Mouse (Mus musculus) gastrocnemius, adult 8-10 months (tissue): ENCODE data around the gene Hoxd8. TPM values are rescaled to one million over a fixed set of nuclear protein-coding genes. Genes with fewer than 3 reads are reported as not detected.

ENCODE experiments used
- DNase-seq, 2 experiments: peaks; one replicate each; pipeline ENCODE4 v3.0.0; 2022; ENCODE audit warnings: low spot score in 2 of 2
- total RNA-seq, 4 experiments: library from RNA; stranded (reverse); gene quantifications; 2 replicates each; pipeline ENCODE4 v1.2.4; 2022

Gene Hoxd8
- 10 to 100 TPM; 46.8 to 53.5 (median 51.3) TPM for total RNA-seq

DNA sequence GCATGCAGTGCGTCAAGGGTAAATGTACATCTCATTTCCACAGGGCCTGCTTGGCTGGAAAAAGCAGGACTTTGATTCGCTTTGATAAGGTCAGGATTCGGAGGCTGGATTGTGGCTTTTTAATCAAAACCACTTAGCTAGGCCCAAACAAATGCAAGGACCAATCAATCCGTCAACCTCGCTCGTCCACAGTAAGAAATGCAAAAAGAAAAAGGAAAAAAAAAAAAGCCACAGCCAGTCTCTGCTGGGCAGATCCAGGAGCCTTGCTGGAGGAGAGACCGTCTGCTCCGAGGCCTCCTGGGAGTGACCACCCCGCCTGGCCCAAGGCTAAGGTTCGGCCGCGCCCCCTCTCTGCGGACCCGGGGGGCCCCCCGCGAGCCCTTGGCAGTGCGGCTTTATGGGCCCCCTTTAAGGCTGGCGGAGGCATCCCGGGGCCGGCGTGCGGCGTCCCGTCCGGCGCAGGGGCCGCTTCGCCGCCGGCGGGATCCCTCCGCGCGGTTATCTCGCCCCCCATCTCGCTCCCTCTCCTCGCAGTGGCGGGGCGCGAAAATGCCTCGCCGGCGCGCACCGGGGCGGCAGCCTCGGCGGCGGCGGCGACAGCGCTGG, at the start of gene Hoxd8:
Hoxd8 (plus strand) TSS at position 223 of the 606 bp plus-strand sequence.
- peak; percentile 51 to 70 for DNase-seq

DNA sequence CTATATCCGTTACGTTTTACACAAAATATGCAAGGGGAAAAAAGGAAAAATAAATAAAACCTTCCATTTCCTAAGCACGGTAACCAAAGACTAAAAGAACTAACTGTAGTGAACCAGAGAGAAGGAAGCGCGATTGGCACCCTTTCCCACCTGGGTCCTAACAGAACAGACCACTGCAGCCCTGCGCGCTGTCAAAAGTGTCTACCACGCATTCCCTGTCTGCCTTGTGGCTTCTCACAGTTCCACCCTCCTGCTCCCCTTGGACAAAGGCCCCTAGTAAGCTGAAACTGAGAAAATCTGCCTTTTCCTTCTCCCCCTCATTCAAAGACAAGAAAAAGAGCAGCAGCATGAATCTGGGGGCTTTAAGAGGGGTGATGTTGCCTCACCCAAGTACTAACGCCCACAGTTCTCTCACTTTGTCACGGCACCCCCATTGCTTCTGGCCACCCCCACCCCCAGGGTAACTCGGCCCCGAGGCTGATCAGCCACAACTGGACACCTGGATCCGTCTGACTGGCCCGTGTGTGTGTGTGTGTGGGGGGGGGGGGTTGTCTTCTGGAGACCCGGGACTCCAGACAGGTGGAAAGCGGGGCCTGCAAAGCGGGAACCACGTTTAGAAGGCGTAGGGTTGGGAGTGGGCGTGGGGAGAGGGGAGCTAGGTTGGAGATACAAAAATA, 49.5 kb upstream of the Hoxd8 start:
- DNase-seq = no peak

DNA sequence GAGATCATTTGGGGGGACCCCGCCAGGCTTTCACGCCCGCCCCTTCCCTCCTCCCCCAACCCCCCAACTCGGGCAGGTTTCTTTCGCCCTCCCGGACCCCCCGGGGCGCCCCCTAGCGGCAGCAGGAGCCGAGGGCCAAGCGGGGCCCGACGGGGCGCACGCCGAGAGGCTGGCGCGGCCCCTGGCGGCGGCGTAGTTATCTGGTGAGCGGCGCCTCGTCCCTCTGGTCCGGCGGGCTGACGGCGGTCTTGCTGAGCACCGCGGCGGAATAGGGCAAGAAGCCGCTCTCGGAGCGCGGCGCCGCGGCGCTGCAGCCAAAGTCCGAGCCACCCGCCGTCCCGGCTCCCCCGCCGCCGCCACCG, 49.0 kb upstream of the Hoxd8 start:
- no peak for DNase-seq

DNA sequence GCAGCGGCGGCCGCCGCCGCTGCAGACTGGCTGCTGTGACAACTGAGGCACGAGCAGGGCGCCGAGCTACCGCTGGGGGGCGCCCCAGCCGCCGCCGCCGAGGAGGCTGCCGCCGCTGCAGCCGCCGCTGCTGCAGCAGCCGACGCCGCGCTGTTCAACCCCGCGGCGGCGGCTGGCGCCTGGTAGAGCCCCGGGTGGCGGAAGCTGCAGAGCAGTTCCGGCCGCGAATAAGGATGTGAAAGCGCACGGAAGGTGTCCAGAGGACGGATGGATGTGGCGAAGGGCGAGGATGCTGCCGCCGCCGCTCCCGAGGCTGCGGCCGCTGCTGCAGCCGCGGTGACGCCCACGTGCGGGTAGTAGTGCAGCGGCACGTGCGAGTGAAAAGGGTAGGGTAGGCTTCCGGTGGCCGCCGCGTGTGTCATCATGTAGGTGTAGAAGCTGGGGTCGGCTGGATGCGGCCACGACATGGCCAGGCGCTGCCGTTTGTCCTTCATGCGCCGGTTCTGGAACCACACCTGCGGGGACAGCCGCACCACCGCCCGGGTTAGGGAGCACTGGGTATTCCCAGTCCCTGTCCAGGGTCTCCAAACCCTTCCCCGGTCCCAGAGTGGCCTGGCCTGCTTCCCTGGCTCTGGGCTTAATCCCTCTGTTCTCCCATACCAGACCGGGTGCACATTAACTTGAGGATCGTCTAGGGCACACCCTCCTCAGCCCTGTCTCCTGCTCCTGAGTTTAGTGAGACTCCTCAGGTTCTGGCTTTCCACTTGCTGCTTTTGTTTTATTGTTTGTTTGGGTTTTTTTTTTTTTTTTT, 48.4 kb upstream of the Hoxd8 start:
- DNase-seq = no peak

GRCm38 (mm10) chr2:74656632-74657021, 47.8 kb upstream of the Hoxd8 start:
- DNase-seq = no peak

DNA sequence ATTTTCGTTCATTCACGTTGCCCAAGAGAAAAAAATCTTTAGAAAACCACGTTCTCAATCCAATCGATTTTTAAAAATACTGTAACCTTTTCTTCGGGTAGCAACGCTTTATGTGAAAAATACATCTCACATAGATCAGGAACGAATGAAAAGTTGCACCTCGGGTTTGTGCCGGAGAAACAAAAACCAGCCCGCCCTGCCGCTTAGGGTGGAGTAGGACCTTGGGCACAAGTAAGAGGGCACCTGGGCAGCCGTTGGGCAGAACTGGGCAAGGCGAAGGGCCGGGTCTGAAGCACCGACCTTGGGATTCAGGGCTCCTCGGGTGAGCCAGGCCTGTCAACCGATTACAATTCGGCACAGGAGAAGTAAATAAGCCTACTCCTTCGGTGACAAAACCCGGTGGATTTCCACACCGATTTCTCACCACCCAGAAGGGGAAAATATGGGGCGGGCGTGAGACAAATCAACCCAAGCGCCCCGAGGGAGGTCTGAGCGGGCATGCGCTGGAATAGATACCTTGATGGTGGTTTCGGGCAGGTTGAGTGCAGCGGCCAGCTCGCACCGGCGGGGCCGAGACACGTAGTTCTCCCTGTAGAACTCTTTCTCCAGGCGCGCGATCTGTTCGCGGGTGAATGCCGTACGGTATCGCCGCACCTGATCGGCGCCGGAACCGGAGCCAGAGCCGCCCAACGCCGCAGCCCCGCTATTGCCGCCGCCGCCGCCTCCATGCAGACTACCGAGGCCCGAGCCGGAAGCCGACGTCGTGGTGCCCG, 47.0 kb upstream of the Hoxd8 start:
- DNase-seq = no peak

DNA sequence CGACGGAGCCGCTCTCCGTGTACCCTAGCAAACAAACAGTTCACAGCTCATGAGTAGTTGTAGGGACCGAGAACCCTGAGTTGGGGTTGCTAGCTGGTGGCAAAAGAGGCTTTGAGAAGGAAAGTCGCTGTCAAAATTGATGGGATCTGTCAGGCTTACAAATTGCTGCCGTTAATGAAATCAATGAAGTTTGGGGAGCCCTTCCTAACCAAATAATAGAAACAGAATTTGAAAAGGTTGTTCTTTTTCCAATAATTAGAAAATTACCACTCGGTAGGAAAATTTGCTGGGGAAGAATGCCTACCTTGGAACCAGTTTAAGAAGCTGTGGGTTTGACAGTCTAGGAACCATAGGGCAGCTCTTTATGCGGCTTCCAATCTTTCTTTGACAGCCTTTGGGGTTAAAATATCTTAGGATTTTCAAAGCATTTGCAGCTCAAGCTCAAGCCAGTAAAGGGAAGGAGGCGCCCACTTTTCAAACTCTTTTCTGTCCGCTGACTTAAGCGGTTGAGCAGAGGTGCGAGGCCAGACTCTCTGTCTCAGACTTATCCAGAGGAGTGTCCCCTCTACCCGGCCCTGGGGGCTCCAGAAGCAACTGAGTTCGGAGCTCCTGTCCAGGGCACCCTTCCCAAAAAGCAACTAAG, 46.3 kb upstream of the Hoxd8 start:
- DNase-seq = no peak

GRCm38 (mm10) chr2:74658667-74659371, 45.6 kb upstream of the Hoxd8 start:
- DNase-seq = no peak

DNA sequence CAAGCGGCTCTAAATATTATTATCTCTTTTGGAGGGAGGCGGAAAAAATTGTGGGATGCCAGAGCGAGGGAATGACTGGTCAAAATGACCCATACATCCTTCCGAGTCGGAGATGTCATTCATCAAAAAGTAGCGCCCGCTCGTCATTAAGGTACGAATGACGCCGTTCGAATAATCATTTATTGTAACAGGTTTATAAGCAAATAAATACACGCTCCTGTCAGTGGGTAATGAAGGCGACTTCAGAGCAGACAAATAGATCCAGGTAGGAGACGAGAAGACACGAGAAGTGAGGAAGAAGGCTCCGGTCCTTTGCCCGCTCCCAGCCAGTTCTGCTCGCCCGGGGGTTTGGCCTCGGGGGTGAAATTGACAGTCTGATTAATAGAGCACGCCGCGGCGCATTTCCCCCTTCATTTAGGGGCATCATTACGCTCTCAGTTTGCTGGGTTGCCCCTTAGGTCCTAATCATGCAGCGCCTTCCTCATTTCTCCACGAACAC, 44.9 kb upstream of the Hoxd8 start, which contains the start of gene Evx2:
Evx2 (minus strand) TSS at position 51 of the 499 bp plus-strand sequence.
- no peak for DNase-seq

GRCm38 (mm10) chr2:74660421-74661375, 43.7 kb upstream of the Hoxd8 start:
- DNase-seq = no peak

DNA sequence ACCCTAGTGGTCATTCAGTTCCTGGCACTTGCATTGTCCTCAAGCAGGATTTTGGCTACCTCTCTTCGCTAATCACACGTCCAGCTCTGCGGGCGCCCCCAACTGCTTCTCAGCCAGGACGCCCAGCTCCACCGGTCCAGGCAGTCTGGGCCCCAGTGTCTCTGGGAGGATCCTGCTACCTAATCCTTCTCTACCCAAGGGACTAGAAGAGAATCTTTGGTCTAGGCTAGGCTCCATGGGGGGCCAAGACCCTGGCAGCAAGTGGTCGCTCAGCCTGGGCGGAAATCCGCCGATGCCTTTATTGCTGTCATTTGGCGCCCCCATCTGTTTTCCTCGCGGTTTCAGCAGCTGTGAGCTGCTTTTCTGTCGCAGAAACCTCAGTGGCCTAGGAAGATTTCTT, 42.7 kb upstream of the Hoxd8 start:
- no peak for DNase-seq

GRCm38 (mm10) chr2:74663291-74663925, 41.0 kb upstream of the Hoxd8 start:
- no peak for DNase-seq

GRCm38 (mm10) chr2:74666411-74666810, 38.0 kb upstream of the Hoxd8 start:
- DNase-seq = no peak

DNA sequence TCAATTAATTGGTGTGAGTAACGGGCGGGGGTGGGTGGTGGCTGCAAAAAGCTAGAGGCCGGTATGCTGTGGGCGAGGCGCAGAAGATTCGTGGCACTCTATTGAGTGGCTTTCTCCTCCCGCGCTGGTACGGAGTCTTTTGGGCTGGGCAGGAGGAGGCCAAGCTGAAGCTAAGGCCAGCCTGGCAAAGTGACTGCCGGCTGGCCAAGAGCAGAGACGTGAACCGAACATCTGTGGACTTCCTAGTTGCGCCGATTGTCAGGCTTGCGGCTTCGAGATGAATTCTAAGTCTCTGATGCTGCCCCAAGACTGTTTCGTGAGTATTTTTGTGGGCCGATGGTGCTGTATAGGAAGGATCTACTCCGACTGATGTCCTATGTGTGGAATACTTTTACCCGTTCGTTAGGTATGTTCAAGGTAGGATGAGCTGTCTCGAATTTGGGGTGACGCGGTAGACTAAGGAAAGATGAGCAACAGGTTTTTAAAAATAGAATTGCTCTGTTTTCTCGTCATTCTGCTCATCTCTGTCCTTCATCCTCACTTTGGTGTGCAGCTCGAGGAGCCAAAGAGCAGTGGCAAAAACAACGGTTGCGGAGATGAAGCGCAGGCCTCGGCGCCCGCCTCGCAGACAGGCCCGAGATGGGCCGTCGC, 37.1 kb upstream of the Hoxd8 start:
- DNase-seq = no peak

- no peak for DNase-seq
Observed at GRCm38 (mm10) chr2:74667842-74668357, 36.5 kb upstream of the Hoxd8 start, which contains the start of gene Hoxd13. TSS of gene Hoxd13 (plus strand) at chr2:74668310.

DNA sequence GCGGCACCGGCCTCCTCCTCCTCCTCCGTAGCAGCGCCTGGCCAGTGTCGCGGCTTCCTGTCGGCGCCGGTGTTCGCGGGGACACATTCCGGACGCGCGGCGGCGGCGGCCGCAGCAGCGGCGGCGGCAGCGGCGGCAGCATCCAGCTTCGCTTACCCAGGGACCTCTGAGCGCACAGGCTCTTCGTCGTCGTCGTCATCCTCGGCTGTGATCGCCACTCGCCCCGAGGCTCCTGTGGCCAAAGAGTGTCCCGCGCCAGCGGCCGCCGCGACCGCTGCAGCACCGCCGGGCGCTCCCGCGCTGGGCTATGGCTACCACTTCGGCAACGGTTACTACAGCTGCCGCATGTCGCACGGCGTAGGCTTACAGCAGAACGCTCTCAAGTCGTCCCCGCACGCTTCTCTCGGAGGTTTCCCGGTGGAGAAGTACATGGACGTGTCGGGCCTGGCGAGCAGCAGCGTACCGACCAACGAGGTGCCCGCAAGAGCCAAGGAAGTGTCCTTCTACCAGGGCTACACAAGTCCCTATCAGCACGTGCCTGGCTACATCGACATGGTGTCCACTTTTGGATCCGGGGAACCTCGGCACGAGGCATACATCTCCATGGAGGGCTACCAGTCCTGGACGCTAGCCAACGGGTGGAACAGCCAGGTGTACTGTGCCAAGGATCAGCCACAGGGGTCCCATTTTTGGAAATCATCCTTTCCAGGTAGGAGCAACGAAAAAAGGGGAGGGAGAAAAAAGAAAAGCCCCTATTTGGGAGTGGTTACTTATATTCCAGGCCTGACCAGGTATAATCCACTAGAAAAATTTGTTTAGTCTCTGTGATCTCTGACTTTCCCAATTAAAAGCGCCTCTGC, 35.8 kb upstream of the Hoxd8 start:
- DNase-seq = no peak

- no peak for DNase-seq
Observed at GRCm38 (mm10) chr2:74669230-74669578, 35.2 kb upstream of the Hoxd8 start.
